Mouse (Mus musculus): ENCODE data around the gene Grin2c. TPM values are rescaled to one million over a fixed set of nuclear protein-coding genes. Genes with fewer than 3 reads are reported as not detected.

Grin2c gene
- polyA plus RNA-seq, 1 experiment from 2014 or later = not detected

DNA sequence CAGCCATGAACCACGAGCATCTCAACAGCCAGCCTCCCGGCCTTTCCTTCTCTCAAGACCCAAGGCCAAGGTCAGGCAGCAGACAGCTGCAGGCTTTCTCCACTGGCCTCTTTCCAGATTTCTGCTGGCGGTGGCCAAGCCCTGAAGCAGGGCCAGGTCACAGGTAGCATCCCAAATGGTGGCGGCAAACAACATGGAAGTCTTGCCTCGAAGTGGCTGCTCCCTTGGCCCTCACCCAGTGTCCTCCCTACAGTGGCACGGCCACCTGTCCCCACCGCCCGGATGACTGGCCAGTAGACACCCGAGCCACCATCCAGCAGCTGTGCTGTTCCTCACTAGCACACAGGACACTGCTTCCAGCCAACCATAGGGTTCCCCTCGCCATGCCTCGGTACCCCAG is 25.6 kb downstream of the Grin2c start:
- Histone ChIP-seq H3K4me2 (ENCODE audit: low read depth, low read length) (no peak overlapping the region), H3K4me1 (ENCODE audit: control insufficient read depth, insufficient read depth, low read length) (no peaks in the 10 kb centered on the region), H3K27me3 (replicated peaks; ENCODE audit: control insufficient read depth, insufficient read depth, low read length) (0 out of 2 replicates have a peak, but pooled peaks cover 1% of the 10 kb centered on the region), H3K27ac (replicated peaks; ENCODE audit: low read depth, low read length) (no peak overlapping the region), H3K9ac (ENCODE audit: low read depth, low read length) (no peak overlapping the region), H3K4me3 (ENCODE audit: low read depth, low read length) (no peak overlapping the region), H3K9me3 (ENCODE audit: control insufficient read depth, low read length) (no peaks in the 10 kb centered on the region), H3K36me3 (ENCODE audit: control insufficient read depth, insufficient read depth, low read length) (0 out of 2 replicates have a peak, but pooled peaks cover 7% of the 10 kb centered on the region)
- no peak for DNase-seq (ENCODE audit: low spot score)
- no peak for ATAC-seq (ENCODE audit: low read depth)
- 70% methylated on average over 11 of the region's 11 CpGs for WGBS

DNA sequence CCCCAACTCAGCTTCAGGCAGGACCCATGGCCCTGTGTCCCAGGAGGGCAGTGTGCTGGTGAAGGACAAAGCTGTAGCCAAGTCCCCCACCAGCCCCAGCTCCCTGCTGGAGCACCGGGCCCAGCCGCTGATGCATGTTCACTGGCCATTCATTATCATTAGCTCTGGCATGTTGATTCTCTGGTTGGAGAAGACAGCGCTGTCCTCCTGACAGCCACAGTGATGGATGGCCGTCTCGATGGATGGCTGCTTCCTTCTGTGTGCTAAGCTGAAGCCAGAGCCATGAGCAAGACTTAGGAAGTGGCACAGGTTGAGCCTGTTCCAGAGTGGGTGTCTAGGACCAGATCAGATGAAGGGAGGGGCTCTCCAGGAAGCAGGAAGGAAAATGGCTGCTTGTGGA is 30.5 kb downstream of the Grin2c start:
- no peak overlapping the region for H3K27ac ChIP-seq (replicated peaks; ENCODE audit: low read depth, low read length)
- H3K27me3 ChIP-seq (replicated peaks; ENCODE audit: control insufficient read depth, insufficient read depth, low read length) = no peaks in the 10 kb centered on the region
- DNase-seq (ENCODE audit: low spot score) (no peak), ATAC-seq (ENCODE audit: low read depth) (no peak)
- H3K4me1 ChIP-seq (ENCODE audit: control insufficient read depth, insufficient read depth, low read length) = peaks cover 6% of the 10 kb centered on the region; the same call in 1 of the 2 replicates
- H3K4me3 ChIP-seq (ENCODE audit: low read depth, low read length) = no peak overlapping the region
- H3K9me3 ChIP-seq (ENCODE audit: control insufficient read depth, low read length) = no peaks in the 10 kb centered on the region
- H3K9ac ChIP-seq (ENCODE audit: low read depth, low read length) = no peak overlapping the region
- H3K36me3 ChIP-seq (ENCODE audit: control insufficient read depth, insufficient read depth, low read length) = no peaks in the 10 kb centered on the region
- no peak overlapping the region for H3K4me2 ChIP-seq (ENCODE audit: low read depth, low read length)
- 58% methylated on average over 4 of the region's 5 CpGs for WGBS

DNA sequence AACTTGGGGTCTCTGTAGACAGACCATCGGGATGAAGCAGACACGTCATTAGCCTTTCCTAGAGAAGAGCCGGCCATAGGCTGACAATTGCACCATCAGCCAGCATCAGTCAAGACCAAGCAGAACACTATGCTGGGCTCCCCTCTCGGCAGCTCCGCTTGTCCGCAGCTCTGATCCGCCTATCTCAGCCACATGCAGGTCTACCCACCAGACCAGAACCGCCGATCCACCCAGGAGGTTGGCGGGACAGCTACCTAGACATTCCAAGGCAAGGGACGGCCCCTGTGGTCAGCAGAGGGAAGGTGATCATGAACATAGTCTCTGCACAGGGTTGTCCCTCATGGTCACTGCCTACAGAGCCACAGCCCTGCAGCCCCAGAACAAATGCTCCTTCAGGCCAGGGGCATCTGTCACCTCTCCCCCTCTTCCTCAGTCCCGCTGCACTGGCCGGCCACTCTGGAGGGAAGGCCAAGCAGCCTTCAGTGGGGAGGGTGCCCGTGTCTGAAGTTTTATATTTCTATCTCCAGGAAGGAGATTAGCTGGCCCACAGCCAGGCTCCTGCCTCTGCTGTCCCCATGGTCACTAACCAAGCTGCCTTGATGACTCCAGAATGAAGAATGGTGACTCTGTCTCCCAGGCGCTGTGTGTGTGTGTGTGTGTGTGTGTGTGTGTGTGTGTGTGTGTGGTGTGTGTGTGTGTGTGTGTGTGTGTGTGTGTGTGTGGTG is 32.6 kb downstream of the Grin2c start:
- no peak for ATAC-seq (ENCODE audit: low read depth)
- no peak overlapping the region for H3K4me3 ChIP-seq (ENCODE audit: low read depth, low read length)
- H3K36me3 ChIP-seq (ENCODE audit: control insufficient read depth, insufficient read depth, low read length) = no peaks in the 10 kb centered on the region
- no peaks in the 10 kb centered on the region for H3K27me3 ChIP-seq (replicated peaks; ENCODE audit: control insufficient read depth, insufficient read depth, low read length)
- H3K4me2 ChIP-seq (ENCODE audit: low read depth, low read length) = no peak overlapping the region
- H3K9ac ChIP-seq (ENCODE audit: low read depth, low read length) = no peak overlapping the region
- peaks cover 10% of the 10 kb centered on the region; the same call in 1 of the 2 replicates for H3K4me1 ChIP-seq (ENCODE audit: control insufficient read depth, insufficient read depth, low read length)
- no peaks in the 10 kb centered on the region for H3K9me3 ChIP-seq (ENCODE audit: control insufficient read depth, low read length)
- H3K27ac ChIP-seq (replicated peaks; ENCODE audit: low read depth, low read length) = no peak overlapping the region
- WGBS = 70% methylated on average over 11 of the region's 15 CpGs
- DNase-seq (ENCODE audit: low spot score) = no peak

DNA sequence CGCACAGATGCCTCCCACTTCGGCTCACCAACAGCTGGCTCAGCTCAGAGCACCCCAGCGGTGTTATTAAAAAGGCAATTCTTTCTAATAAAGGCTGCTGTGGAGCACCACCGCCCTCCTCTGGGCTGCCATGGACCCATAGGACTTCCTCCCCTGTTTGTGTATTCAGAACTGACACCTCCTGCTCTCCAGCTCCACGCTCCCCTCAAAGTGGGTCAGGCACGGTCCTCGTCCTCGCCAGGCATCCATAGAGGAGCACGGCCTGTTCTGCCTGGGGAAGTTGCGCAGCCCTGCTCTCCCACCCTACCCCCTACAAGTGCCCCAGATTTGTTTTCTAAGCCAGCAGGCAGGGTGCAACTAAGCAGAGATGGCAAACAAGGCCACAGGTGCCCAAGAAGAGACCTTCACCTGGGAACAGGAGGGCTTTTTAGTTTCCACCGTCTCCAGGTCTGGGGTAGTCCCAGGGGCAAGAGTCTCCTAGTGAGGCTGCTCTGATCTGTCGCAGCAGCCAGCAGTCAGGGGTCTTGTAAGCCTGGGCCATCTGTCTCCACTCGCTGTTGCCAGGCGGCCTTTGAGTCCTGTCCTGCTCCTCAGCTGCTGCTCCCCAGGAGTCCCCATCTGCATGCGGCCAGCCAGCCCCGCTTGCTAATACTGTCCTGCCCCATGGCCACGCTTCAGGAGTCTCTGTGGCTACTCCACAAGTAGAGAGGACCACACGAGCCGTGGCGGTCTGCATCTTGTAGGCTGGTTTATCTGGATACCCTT is 33.3 kb downstream of the Grin2c start:
- Histone ChIP-seq H3K4me3 (ENCODE audit: low read depth, low read length) (no peak overlapping the region), H3K9me3 (ENCODE audit: control insufficient read depth, low read length) (no peaks in the 10 kb centered on the region), H3K27me3 (replicated peaks; ENCODE audit: control insufficient read depth, insufficient read depth, low read length) (no peaks in the 10 kb centered on the region), H3K9ac (ENCODE audit: low read depth, low read length) (no peak overlapping the region), H3K27ac (replicated peaks; ENCODE audit: low read depth, low read length) (no peak overlapping the region), H3K36me3 (ENCODE audit: control insufficient read depth, insufficient read depth, low read length) (no peaks in the 10 kb centered on the region), H3K4me1 (ENCODE audit: control insufficient read depth, insufficient read depth, low read length) (peaks cover 10% of the 10 kb centered on the region; the same call in 1 of the 2 replicates), H3K4me2 (ENCODE audit: low read depth, low read length) (no peak overlapping the region)
- peak; percentile 32; the same call in 1 of the 2 replicates for ATAC-seq (ENCODE audit: low read depth)
- DNase-seq (ENCODE audit: low spot score) = peak; percentile 58
- WGBS = 70% methylated on average over 18 of the region's 20 CpGs

DNA sequence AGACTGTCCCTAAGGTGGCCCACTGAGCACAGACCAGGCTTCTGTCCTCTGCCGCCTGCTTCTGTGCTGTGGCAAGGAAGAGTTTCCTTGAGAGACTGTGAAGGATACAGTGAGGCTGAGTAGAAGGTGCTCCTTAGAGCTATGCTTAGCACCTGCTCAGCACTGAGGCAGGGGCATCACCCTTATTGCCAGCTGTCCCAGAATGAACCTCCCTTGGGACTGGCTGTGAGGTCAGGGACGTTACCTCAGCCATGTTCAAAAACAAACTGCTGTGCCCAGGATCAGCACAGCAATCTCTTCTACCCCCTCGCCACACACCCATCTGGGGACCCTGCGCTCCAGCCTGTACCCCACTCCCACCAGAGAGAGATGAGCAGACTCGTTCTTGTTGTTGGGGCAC is 34.2 kb downstream of the Grin2c start:
- Histone ChIP-seq H3K27me3 (replicated peaks; ENCODE audit: control insufficient read depth, insufficient read depth, low read length) (no peaks in the 10 kb centered on the region), H3K9ac (ENCODE audit: low read depth, low read length) (no peak overlapping the region), H3K9me3 (ENCODE audit: control insufficient read depth, low read length) (no peaks in the 10 kb centered on the region)

DNA sequence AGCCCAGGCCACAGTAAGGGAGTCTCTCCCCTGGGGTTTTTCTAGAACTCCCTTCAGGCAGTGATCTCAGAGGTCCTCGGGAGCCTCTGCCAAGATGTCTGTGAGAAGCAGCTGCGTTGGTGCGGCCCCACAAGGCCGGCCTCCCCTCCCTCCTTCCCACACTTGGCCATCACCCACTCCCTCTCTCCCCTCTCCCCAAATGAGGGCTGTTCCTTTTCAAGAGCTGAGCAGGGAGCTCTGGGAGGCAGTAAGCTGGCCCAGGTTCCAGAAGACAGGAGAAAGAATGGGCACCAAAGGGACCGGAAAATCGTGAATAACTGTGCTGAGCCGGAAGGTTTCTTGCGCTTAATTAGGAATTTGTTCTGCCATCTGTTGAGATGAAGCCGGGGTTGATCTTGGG is 35.1 kb downstream of the Grin2c start:
- H3K9me3 ChIP-seq (ENCODE audit: control insufficient read depth, low read length) = no peaks in the 10 kb centered on the region
- no peak overlapping the region for H3K4me3 ChIP-seq (ENCODE audit: low read depth, low read length)
- no peak overlapping the region for H3K27ac ChIP-seq (replicated peaks; ENCODE audit: low read depth, low read length)
- H3K4me2 ChIP-seq (ENCODE audit: low read depth, low read length) = no peak overlapping the region
- H3K27me3 ChIP-seq (replicated peaks; ENCODE audit: control insufficient read depth, insufficient read depth, low read length) = no peaks in the 10 kb centered on the region
- peaks cover 12% of the 10 kb centered on the region; the same call in 1 of the 2 replicates for H3K4me1 ChIP-seq (ENCODE audit: control insufficient read depth, insufficient read depth, low read length)
- no peaks in the 10 kb centered on the region for H3K36me3 ChIP-seq (ENCODE audit: control insufficient read depth, insufficient read depth, low read length)
- ATAC-seq (ENCODE audit: low read depth) (no peak), DNase-seq (ENCODE audit: low spot score) (no peak)
- WGBS = 40% methylated on average over 9 of the region's 9 CpGs
- no peak overlapping the region for H3K9ac ChIP-seq (ENCODE audit: low read depth, low read length)

More for the DNA sequence above, 34.2 kb downstream of the Grin2c start:
- no peak for DNase-seq (ENCODE audit: low spot score)
- Histone ChIP-seq H3K36me3 (ENCODE audit: control insufficient read depth, insufficient read depth, low read length) (no peaks in the 10 kb centered on the region), H3K4me2 (ENCODE audit: low read depth, low read length) (no peak overlapping the region), H3K27ac (replicated peaks; ENCODE audit: low read depth, low read length) (no peak overlapping the region), H3K4me1 (ENCODE audit: control insufficient read depth, insufficient read depth, low read length) (peaks cover 10% of the 10 kb centered on the region; the same call in 1 of the 2 replicates), H3K4me3 (ENCODE audit: low read depth, low read length) (no peak overlapping the region)
- WGBS = 71% methylated on average over 5 of the region's 5 CpGs
- no peak for ATAC-seq (ENCODE audit: low read depth)

DNA sequence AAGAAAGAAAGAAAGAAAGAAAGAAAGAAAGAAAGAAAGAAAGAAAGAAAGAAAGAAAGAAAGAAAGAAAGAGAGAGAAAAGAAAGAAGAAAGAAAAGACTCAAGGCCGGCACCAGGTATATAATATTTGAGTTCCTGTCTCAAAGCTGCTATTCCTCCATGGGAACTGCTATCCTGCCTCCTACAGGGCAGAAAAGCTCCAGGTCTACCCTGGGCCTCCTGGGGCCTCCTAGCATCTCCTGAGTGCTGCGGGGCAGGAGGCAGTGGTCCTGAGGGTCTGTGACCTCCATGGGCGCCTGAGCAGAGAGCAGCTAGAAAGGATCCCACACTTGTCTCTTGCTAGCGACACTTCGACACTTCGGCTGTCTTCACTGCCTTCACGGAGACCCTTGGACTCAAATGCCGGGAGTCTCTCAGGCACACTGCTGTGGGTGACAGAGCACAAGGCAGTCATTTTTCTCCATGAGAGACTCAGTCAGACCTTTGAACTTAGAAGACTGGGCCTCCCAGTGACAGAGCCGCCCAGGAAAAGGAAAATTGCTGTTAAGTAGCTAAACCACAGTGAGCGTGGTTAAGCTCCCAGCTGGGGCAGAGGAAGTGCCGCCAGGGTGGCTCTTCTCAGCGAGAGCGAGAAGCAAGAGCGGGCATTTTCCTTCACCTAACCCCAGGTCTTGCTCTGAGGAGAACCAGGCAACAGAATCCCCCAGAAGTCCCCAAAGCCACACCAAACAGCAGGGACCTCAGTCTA is 35.7 kb downstream of the Grin2c start:
- Histone ChIP-seq H3K4me1 (ENCODE audit: control insufficient read depth, insufficient read depth, low read length) (peaks cover 15% of the 10 kb centered on the region; the same call in 1 of the 2 replicates), H3K9me3 (ENCODE audit: control insufficient read depth, low read length) (no peaks in the 10 kb centered on the region), H3K4me3 (ENCODE audit: low read depth, low read length) (no peak overlapping the region), H3K4me2 (ENCODE audit: low read depth, low read length) (no peak overlapping the region), H3K36me3 (ENCODE audit: control insufficient read depth, insufficient read depth, low read length) (no peaks in the 10 kb centered on the region), H3K27me3 (replicated peaks; ENCODE audit: control insufficient read depth, insufficient read depth, low read length) (no peaks in the 10 kb centered on the region), H3K9ac (ENCODE audit: low read depth, low read length) (no peak overlapping the region), H3K27ac (replicated peaks; ENCODE audit: low read depth, low read length) (no peak overlapping the region)
- DNase-seq (ENCODE audit: low spot score) = peak; percentile 59
- ATAC-seq (ENCODE audit: low read depth) = 0 out of 2 replicates have a peak, but pooled peaks have one; percentile 9
- 37% methylated on average over 14 of the region's 14 CpGs for WGBS
